16 mouse cellular contexts compared by ENCODE assay signal in genomic region chr2:93005028-93005427, GRCm38 (mm10). TPM values are rescaled to one million over a fixed set of nuclear protein-coding genes. Genes with fewer than 3 reads are reported as not detected.
DNase-seq lines count a peak whose midpoint lies in the region; ATAC-seq and TF ChIP-seq lines count a peak whose summit lies in the region.
"Had no signal": no experiment of that assay in that cellular context is flagged by ENCODE, and none has a peak within 500 bp of the region (broad histone marks: within the 10 kb centered on the region; RNA-seq: fewer than 3 reads in every experiment).

No protein-coding gene starts in this region.

- H3K4me1 ChIP-seq in hindbrain, embryonic 10.5 days (replicated peaks) = no peaks in the 10 kb centered on the region
- no peaks in the 10 kb centered on the region; the same call in 1 of the 2 replicates for H3K4me1 ChIP-seq in hindbrain, postnatal 0 days (ENCODE audit: insufficient read depth, low read length)
- peaks cover 0 to 13% of the 10 kb centered on the region in 2 experiments; a peak in 3 of 4 replicates for H3K4me1 ChIP-seq in MEL (ENCODE audit: control insufficient read depth in 1 of 2, insufficient read depth in 2 of 2, low read length in 2 of 2)
- peaks cover 18% of the 10 kb centered on the region for H3K4me1 ChIP-seq in limb, embryonic 14.5 days (ENCODE audit: control insufficient read depth, insufficient read depth, low read length)
- no peaks in the 10 kb centered on the region for H3K4me1 ChIP-seq in forebrain, embryonic 11.5 days (replicated peaks; ENCODE audit: control insufficient read depth, insufficient read depth, low read length)

- no peak for TF ChIP-seq POLR2A in MEL (IDR thresholded peaks at IDR 0.05; ENCODE audit: control insufficient read depth in 1 of 2, insufficient read depth in 1 of 2, low read depth in 1 of 2, low read length in 2 of 2, poor library complexity in 1 of 2)
- TF ChIP-seq POLR2A in limb, embryonic 14.5 days (IDR thresholded peaks at IDR 0.05; ENCODE audit: borderline replicate concordance, extremely low read depth, insufficient read depth, insufficient read length) = no peak

- peaks cover 25% of the 10 kb centered on the region for H3K36me3 ChIP-seq in hindbrain, embryonic 10.5 days
- peaks cover 11% of the 10 kb centered on the region for H3K36me3 ChIP-seq in hindbrain, postnatal 0 days (ENCODE audit: insufficient read depth, low read length)
- peaks cover 0 to 6% of the 10 kb centered on the region in 2 experiments; a peak in 2 of 4 replicates for H3K36me3 ChIP-seq in MEL (ENCODE audit: control insufficient read depth in 1 of 2, insufficient read depth in 2 of 2, low read length in 2 of 2)
- peaks cover 49% of the 10 kb centered on the region for H3K36me3 ChIP-seq in limb, embryonic 14.5 days (ENCODE audit: control insufficient read depth, insufficient read depth, low read length)
- H3K36me3 ChIP-seq in forebrain, embryonic 11.5 days (ENCODE audit: control insufficient read depth, insufficient read depth, low read length) = no peaks in the 10 kb centered on the region
- H3K36me3 ChIP-seq: liver, embryonic 15.5 days had no signal

- no peak for TF ChIP-seq CTCF in hindbrain, postnatal 0 days (IDR thresholded peaks at IDR 0.05; ENCODE audit: low read depth)
- TF ChIP-seq CTCF in MEL (IDR thresholded peaks at IDR 0.05 in 2 of 3, conservative IDR thresholded peaks at IDR 0.05 in 1 of 3; ENCODE audit: control insufficient read depth in 1 of 3, insufficient read depth in 1 of 3, low read depth in 2 of 3, low read length in 3 of 3, poor library complexity in 1 of 3, severe bottlenecking in 1 of 3) = no peak

- no peak overlapping the region for H3K9ac ChIP-seq in hindbrain, postnatal 0 days (replicated peaks; ENCODE audit: low read length)
- H3K9ac ChIP-seq in MEL (ENCODE audit: control insufficient read depth, low read depth, low read length, poor library complexity, severe bottlenecking) = no peak overlapping the region
- H3K9ac ChIP-seq in limb, embryonic 14.5 days (ENCODE audit: low read depth, low read length, severe bottlenecking) = 0 out of 2 replicates have a peak overlapping the region, but pooled peaks have one; percentile 0
- H3K9ac ChIP-seq in forebrain, embryonic 11.5 days (ENCODE audit: low read length) = no peak overlapping the region
- H3K9ac ChIP-seq: liver, embryonic 15.5 days had no signal

- no peak for TF ChIP-seq EP300 in MEL (IDR thresholded peaks at IDR 0.05; ENCODE audit: low read depth in 1 of 2, low read length in 2 of 2)

- H3K79me2 ChIP-seq in MEL (ENCODE audit: control insufficient read depth, insufficient read depth, low read length, poor library complexity) = no peaks in the 10 kb centered on the region

- no peak for DNase-seq in hindbrain, embryonic 10.5 days (ENCODE audit: low spot score)
- DNase-seq in hindbrain, postnatal 0 days (ENCODE audit: low spot score) = no peak
- DNase-seq in MEL (ENCODE audit: low read depth, low spot score) = no peak
- DNase-seq in embryo, embryonic 9.5 days (ENCODE audit: extremely low spot score) = peak; percentile 32
- DNase-seq in limb, embryonic 14.5 days (ENCODE audit: low spot score) = peak; percentile 73
- DNase-seq in forebrain, embryonic 11.5 days (ENCODE audit: low spot score) = no peak
- DNase-seq: adrenal gland, postnatal 25 days; cerebellum, adult 8-10 months; layer of hippocampus, postnatal 36 days; lung, postnatal 10 days had no signal

- no peaks in the 10 kb centered on the region for H3K27me3 ChIP-seq in hindbrain, embryonic 10.5 days (ENCODE audit: insufficient read depth, poor library complexity, severe bottlenecking)
- no peaks in the 10 kb centered on the region for H3K27me3 ChIP-seq in hindbrain, postnatal 0 days (ENCODE audit: insufficient read depth, low read length)
- no peaks in the 10 kb centered on the region for H3K27me3 ChIP-seq in MEL (ENCODE audit: control insufficient read depth in 1 of 2, insufficient read depth in 2 of 2, low read length in 2 of 2)
- no peaks in the 10 kb centered on the region for H3K27me3 ChIP-seq in limb, embryonic 14.5 days (ENCODE audit: control insufficient read depth, insufficient read depth, low read length)
- no peaks in the 10 kb centered on the region for H3K27me3 ChIP-seq in forebrain, embryonic 11.5 days (ENCODE audit: control insufficient read depth, insufficient read depth, low read length)
- H3K27me3 ChIP-seq: liver, embryonic 15.5 days; megakaryocyte, embryonic 14.5 days had no signal

- no peaks in the 10 kb centered on the region for H3K9me3 ChIP-seq in hindbrain, embryonic 10.5 days
- H3K9me3 ChIP-seq in hindbrain, postnatal 0 days (ENCODE audit: low read length) = no peaks in the 10 kb centered on the region
- H3K9me3 ChIP-seq in MEL (replicated peaks; ENCODE audit: insufficient read depth, low read length) = no peaks in the 10 kb centered on the region
- H3K9me3 ChIP-seq in limb, embryonic 14.5 days (ENCODE audit: control insufficient read depth, low read length) = no peaks in the 10 kb centered on the region
- no peaks in the 10 kb centered on the region for H3K9me3 ChIP-seq in forebrain, embryonic 11.5 days (ENCODE audit: control insufficient read depth, low read length)
- H3K9me3 ChIP-seq: liver, embryonic 15.5 days had no signal

- 0 out of 2 replicates have a peak overlapping the region, but pooled peaks have one; percentile 23 for H3K27ac ChIP-seq in hindbrain, embryonic 10.5 days
- no peak overlapping the region for H3K27ac ChIP-seq in hindbrain, postnatal 0 days
- H3K27ac ChIP-seq in MEL (ENCODE audit: control insufficient read depth, low read depth, low read length) = no peak overlapping the region
- H3K27ac ChIP-seq in limb, embryonic 14.5 days (replicated peaks; ENCODE audit: low read depth, low read length) = peak overlapping the region; percentile 55; the same call in 1 of the 2 replicates
- H3K27ac ChIP-seq in forebrain, embryonic 11.5 days (ENCODE audit: low read depth, low read length) = no peak overlapping the region
- H3K27ac ChIP-seq: liver, embryonic 15.5 days had no signal

- no peak overlapping the region for H3K4me2 ChIP-seq in hindbrain, postnatal 0 days (ENCODE audit: low read depth, low read length)
- H3K4me2 ChIP-seq in limb, embryonic 14.5 days (replicated peaks; ENCODE audit: low read depth, low read length, severe bottlenecking) = no peak overlapping the region
- no peak overlapping the region for H3K4me2 ChIP-seq in forebrain, embryonic 11.5 days (ENCODE audit: low read depth, low read length, severe bottlenecking)
- H3K4me2 ChIP-seq: liver, embryonic 15.5 days had no signal

- no peak for ATAC-seq in hindbrain, postnatal 0 days
- ATAC-seq in limb, embryonic 14.5 days (ENCODE audit: low FRiP score, low read depth) = peak; percentile 85
- no peak for ATAC-seq in erythroblast, adult 5-6 weeks (replicated peaks; ENCODE audit: low FRiP score, poor library complexity, severe bottlenecking)
- ATAC-seq in forebrain, embryonic 11.5 days (replicated peaks; ENCODE audit: low FRiP score) = no peak
- ATAC-seq: forebrain, embryonic 16.5 days; inflammation-experienced regulatory T-cells, adult 6 months had no signal

- TF ChIP-seq RAD21 in MEL (IDR thresholded peaks at IDR 0.05; ENCODE audit: low read depth, low read length) = no peak

- WGBS in hindbrain, embryonic 10.5 days = 72% methylated on average over 4 of the region's 4 CpGs
- WGBS in hindbrain, postnatal 0 days = 52% methylated on average over 4 of the region's 4 CpGs
- 6% methylated on average over 4 of the region's 4 CpGs for WGBS in limb, embryonic 14.5 days
- 78% methylated on average over 4 of the region's 4 CpGs for WGBS in forebrain, embryonic 11.5 days

- no peak overlapping the region for H3K4me3 ChIP-seq in hindbrain, embryonic 10.5 days
- no peak overlapping the region for H3K4me3 ChIP-seq in hindbrain, postnatal 0 days (ENCODE audit: low read length)
- H3K4me3 ChIP-seq in MEL (ENCODE audit: control insufficient read depth in 1 of 2, insufficient read depth in 1 of 2, low read depth in 2 of 2, low read length in 2 of 2) = no peak overlapping the region
- H3K4me3 ChIP-seq in limb, embryonic 14.5 days (replicated peaks; ENCODE audit: low read length) = no peak overlapping the region
- H3K4me3 ChIP-seq in forebrain, embryonic 11.5 days (ENCODE audit: low read depth, low read length) = no peak overlapping the region
- H3K4me3 ChIP-seq: erythroblast, embryonic 14.5 days; liver, embryonic 15.5 days; megakaryocyte, embryonic 14.5 days had no signal

TF ChIP-seq in MEL, 35 proteins besides CTCF, POLR2A, EP300 and RAD21:
- TF ChIP-seq JUND (IDR thresholded peaks at IDR 0.05; ENCODE audit: low read depth, low read length) (no peak), MXI1 (IDR thresholded peaks at IDR 0.05; ENCODE audit: low read depth, low read length) (no peak), ZKSCAN1 (IDR thresholded peaks at IDR 0.05; ENCODE audit: low read depth, low read length) (peak; percentile 59; the same call in 1 of the 2 replicates)
TF ChIP-seq in MEL: peak in this region for 1.

RNA-seq across cellular contexts. Expression of gene Prdm11, which starts 40.9 kb away (rescaled TPM):
- 2.1 and 2.3 TPM in 2 replicates for polyA plus RNA-seq in hindbrain, embryonic 10.5 days (2016; fragmentation: Nextera tagmentation; extraction: Ambion mirVana)
- 14.9 and 15.6 TPM in 2 replicates for total RNA-seq in hindbrain, postnatal 0 days (2014; rRNA removed)
- polyA plus RNA-seq in hindbrain, postnatal 0 days (2015; fragmentation: Nextera tagmentation; extraction: Ambion mirVana) = 3.5 and 3.7 TPM in 2 replicates
- 5.5 and 5.6 TPM in 2 replicates for total RNA-seq in MEL (2012; rRNA removed)
- 1 to 10 TPM in 1 of 2 experiments, not detected in 1; 9.2 TPM for polyA plus RNA-seq in MEL (2012; ENCODE audit: insufficient read depth in 1 of 2, insufficient read length in 2 of 2, low read depth in 1 of 2, low replicate concordance in 2 of 2, missing spikeins in 1 of 2)
- polyA plus RNA-seq in limb, embryonic 14.5 days (2012; rRNA removed) = 24.4 and 30.0 TPM in 2 replicates
- 6.5 and 8.0 TPM in 2 replicates for polyA plus RNA-seq in limb, embryonic 14.5 days (2014; fragmentation: Nextera tagmentation; extraction: Ambion mirVana)
- total RNA-seq in erythroblast, adult 5-6 weeks (2015; ENCODE audit: low replicate concordance) = 0.19 and 0.63 TPM in 2 replicates
- 0.77 and 0.98 TPM in 2 replicates for total RNA-seq in erythroblast, adult 5-6 weeks (2017; ENCODE audit: low replicate concordance)
- 1.8 and 1.9 TPM in 2 replicates for polyA plus RNA-seq in forebrain, embryonic 11.5 days (2014; fragmentation: Nextera tagmentation; extraction: Ambion mirVana)

Comparison
In these comparisons a context has a peak if more than half of its experiments do, and no peak if none do; other contexts are left out.
1. H3K27ac ChIP-seq: peak in hindbrain, embryonic 10.5 days (single experiment) and limb, embryonic 14.5 days (single experiment); none in hindbrain, postnatal 0 days (single experiment), MEL (single experiment) and forebrain, embryonic 11.5 days (single experiment).
2. DNase-seq: peak in embryo, embryonic 9.5 days (single experiment) and limb, embryonic 14.5 days (single experiment); none in hindbrain, embryonic 10.5 days (single experiment), hindbrain, postnatal 0 days (single experiment), MEL (single experiment) and forebrain, embryonic 11.5 days (single experiment).